Mouse (Mus musculus) frontal cortex, postnatal 25 days (tissue): ENCODE data around the gene Cutal.

Experiments used
- DNase-seq, 2 experiments: peaks; one replicate each; pipeline ENCODE4 v3.0.0; 2022; ENCODE audit warnings: low spot score in 2 of 2

Gene Cutal

GRCm38 (mm10) chr2:34883190-34883589, 9.0 kb downstream of the Cutal start:
- DNase-seq: no peak

GRCm38 (mm10) chr2:34884186-34884585, 10.0 kb downstream of the Cutal start:
- no peak for DNase-seq

GRCm38 (mm10) chr2:34893950-34894349, 19.8 kb downstream of the Cutal start:
- DNase-seq: no peak

GRCm38 (mm10) chr2:34895503-34896113, 21.4 kb downstream of the Cutal start:
- DNase-seq: no peak

GRCm38 (mm10) chr2:34896821-34897460, 22.7 kb downstream of the Cutal start:
- no peak for DNase-seq

- no peak for DNase-seq
Observed at GRCm38 (mm10) chr2:34897820-34898219, 23.6 kb downstream of the Cutal start.

GRCm38 (mm10) chr2:34899682-34900081, 25.5 kb downstream of the Cutal start:
- DNase-seq: no peak

- no peak for DNase-seq
Observed at GRCm38 (mm10) chr2:34900412-34900811, 26.2 kb downstream of the Cutal start.

GRCm38 (mm10) chr2:34901726-34902125, 27.5 kb downstream of the Cutal start:
- no peak for DNase-seq

GRCm38 (mm10) chr2:34902731-34903130, 28.5 kb downstream of the Cutal start:
- no peak for DNase-seq

- DNase-seq: no peak
Observed at GRCm38 (mm10) chr2:34903191-34903590, 29.0 kb downstream of the Cutal start.

GRCm38 (mm10) chr2:34903652-34904405, 29.6 kb downstream of the Cutal start:
- DNase-seq: no peak

GRCm38 (mm10) chr2:34904849-34905542, 30.8 kb downstream of the Cutal start:
- DNase-seq: peak; percentile 91 to 95

GRCm38 (mm10) chr2:34906426-34906825, 32.2 kb downstream of the Cutal start:
- no peak for DNase-seq

GRCm38 (mm10) chr2:34906861-34907604, 32.8 kb downstream of the Cutal start:
- DNase-seq: no peak

- no peak for DNase-seq
Observed at GRCm38 (mm10) chr2:34909719-34910118, 35.5 kb downstream of the Cutal start.

- no peak for DNase-seq
Observed at GRCm38 (mm10) chr2:34911871-34912270, 37.7 kb downstream of the Cutal start.

- no peak for DNase-seq
Observed at GRCm38 (mm10) chr2:34912613-34913012, 38.4 kb downstream of the Cutal start.

GRCm38 (mm10) chr2:34913218-34914068, 39.2 kb downstream of the Cutal start, which contains the start of gene Phf19:
Phf19 (minus strand) TSS chr2:34914026.
- no peak for DNase-seq

- no peak for DNase-seq
Observed at GRCm38 (mm10) chr2:34914069-34914822, 40.0 kb downstream of the Cutal start.
